Mouse (Mus musculus) cerebellum, adult 2 months (tissue): Measurements from ENCODE around the gene Dyrk2.

Experiments
- CTCF ChIP-seq: fragments of 200-500 bp; IDR thresholded peaks from 2 replicates; pipeline ENCODE4 v1.5.1; 2011; ENCODE audit warnings: low read depth, mild to moderate bottlenecking, control low read depth, low read length, moderate library complexity, borderline replicate concordance; ENCODE audit not compliant: insufficient read depth
- POLR2A ChIP-seq: fragments of 200-500 bp; IDR thresholded peaks from 2 replicates; pipeline ENCODE4 v1.6.1; 2011; ENCODE audit warnings: low read length, control low read depth, borderline replicate concordance; ENCODE audit not compliant: insufficient read depth

DNA sequence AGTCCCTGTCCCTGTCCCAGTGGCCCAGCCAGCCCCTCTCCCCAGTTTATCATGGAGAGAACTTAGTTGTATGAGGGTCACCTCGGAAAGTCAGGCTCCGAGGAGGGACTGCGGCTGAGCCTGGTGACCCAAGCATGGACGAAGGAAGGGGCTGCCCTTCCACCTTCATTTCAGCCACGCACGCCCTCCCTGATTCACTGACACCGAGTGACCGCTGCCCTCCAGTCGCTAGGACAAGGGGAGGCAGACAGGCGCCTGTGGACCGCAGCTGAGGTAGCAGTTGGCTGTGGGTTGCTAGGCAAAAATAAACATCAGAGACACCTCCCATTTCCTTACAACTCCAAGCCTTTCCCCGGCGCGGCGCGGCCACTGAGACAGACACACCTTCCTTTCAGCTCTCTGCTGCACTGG lies 413 bp downstream of the Dyrk2 start:
- no peak for TF ChIP-seq CTCF
- TF ChIP-seq POLR2A: no peak
